Mouse (Mus musculus): ENCODE data around the gene Gnai2.

DNA sequence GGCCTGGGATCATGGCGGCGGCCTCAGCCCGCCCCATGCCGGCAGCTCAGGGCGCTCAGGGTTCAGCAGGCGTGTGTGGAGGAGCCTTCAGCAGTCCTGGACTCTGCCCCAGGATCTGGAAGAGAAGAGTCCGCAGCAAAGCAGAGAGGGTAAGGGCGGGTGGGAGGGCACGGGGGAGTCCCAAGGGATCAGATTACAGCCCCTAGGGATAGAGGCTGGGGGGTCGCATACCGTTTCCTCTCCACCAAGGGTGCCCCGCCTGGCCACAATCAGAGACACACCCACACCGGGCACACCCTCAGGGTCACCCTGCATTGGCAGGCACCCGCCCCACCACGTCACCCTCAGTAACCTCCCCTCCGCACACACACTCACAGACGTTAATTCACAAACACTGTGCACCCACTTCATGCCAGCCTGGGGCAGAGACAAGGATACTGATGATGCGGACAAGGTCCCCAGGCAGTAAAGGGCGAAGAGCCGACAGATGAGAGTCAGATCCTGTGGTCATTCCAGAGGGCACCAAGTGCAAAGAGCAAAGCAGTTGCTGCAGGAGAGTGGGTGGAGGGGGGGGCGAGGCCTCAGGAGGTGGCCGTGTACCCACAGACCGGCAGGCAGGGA, 30.0 kb downstream of the Gnai2 start:
- TF ChIP-seq CTCF (conservative IDR thresholded peaks at IDR 0.05; ENCODE audit: insufficient read depth, insufficient read length, low read depth, low read length) (no peak), POLR2A (IDR thresholded peaks at IDR 0.05; ENCODE audit: low read depth, low read length) (no peak)
